Mouse (Mus musculus) small intestine, adult 2 months (tissue): ENCODE results near the gene Bak1.

Experiments
- CTCF ChIP-seq: fragments of 200-500 bp; IDR thresholded peaks from 2 replicates; pipeline ENCODE4 v1.5.1; 2012; ENCODE audit warnings: low read depth, mild to moderate bottlenecking, control low read depth, inconsistent platforms, low read length, moderate library complexity, mixed read lengths; ENCODE audit not compliant: insufficient replicate concordance, insufficient read length; ENCODE audit errors: extremely low read depth
- POLR2A ChIP-seq: fragments of 200-500 bp; IDR thresholded peaks from 2 replicates; pipeline ENCODE4 v1.6.1; 2012; ENCODE audit warnings: low read depth, mild to moderate bottlenecking, control low read depth, inconsistent platforms, low read length, moderate library complexity

GRCm38 (mm10) chr17:27045164-27045563, 16.4 kb upstream of the Bak1 start:
- no peak for TF ChIP-seq POLR2A
- no peak for TF ChIP-seq CTCF
